7 mouse cellular contexts compared by ENCODE assay signal in the genomic region with DNA sequence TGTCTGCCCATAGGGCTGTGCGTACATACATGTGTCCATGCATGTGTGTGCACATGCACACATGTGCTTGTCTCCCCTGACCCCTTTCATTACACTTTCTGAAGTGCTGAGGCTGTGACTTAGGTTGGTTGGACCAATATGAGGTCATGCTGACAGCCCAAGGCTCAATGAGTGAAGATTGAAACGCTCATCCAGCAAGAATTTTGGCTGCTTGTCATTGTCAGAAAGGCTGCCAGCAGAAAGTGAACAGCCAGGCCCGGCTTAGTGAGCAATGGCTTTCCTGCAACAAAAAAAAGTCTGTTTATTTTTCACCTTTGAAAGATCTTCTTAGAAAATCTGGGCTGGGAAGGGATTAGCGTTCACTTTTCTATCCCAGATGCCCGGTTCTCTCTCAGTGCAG.
DNase-seq lines count a peak whose midpoint lies in the region.

No protein-coding gene starts in this region.

- peak; percentile 11 for DNase-seq in right cerebral cortex, postnatal 4 days
- DNase-seq in right cerebral cortex, adult 2 months (ENCODE audit: low spot score in 2 of 2), result no peak
- peak; percentile 69 for DNase-seq in cerebellum, adult 11-12 months
- peak; percentile 84 for DNase-seq in heart, adult 8-10 months (ENCODE audit: low spot score)
- peak; percentile 38 to 42 for DNase-seq in lung, postnatal 4 days
- no peak for DNase-seq in frontal cortex, postnatal 10 days (ENCODE audit: low spot score in 2 of 2)
- no peak for DNase-seq in layer of hippocampus, postnatal 36 days

Comparison
In these comparisons a context has a peak if more than half of its experiments do, and no peak if none do; other contexts are left out.
1. DNase-seq: peak in right cerebral cortex, postnatal 4 days (single experiment), cerebellum, adult 11-12 months (single experiment), heart, adult 8-10 months (single experiment) and lung, postnatal 4 days (2 of 2); none in right cerebral cortex, adult 2 months (0 of 2), frontal cortex, postnatal 10 days (0 of 2) and layer of hippocampus, postnatal 36 days (0 of 2).